In the genomic region with DNA sequence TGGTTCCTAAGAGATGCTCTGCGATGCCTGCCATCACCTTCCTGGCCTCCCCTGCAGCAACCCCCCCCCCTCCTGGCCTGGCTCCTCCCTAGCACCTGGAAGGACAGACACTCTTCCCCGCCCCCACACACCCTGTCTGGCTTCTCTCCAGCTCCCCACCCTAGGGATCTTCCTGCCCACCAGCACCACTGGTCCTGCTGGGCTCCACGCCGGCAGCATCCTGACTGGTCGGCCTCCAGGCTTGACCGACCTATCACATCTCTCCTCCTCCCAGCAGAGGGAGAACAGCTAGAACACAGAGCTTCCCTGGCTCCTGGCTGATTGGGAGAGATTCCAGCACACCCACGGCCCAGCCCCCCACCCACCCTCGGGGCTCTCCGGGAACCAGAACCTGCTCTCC, we compare ENCODE assay signal across 9 mouse cellular contexts. TPM values are rescaled to one million over a fixed set of nuclear protein-coding genes. Genes with fewer than 3 reads are reported as not detected.
DNase-seq lines count a peak whose midpoint lies in the region; ATAC-seq and TF ChIP-seq lines count a peak whose summit lies in the region.
"Had no signal": no experiment of that assay in that cellular context is flagged by ENCODE, and none has a peak within 500 bp of the region (broad histone marks: within the 10 kb centered on the region; RNA-seq: fewer than 3 reads in every experiment).

No protein-coding gene starts in this region.

- ATAC-seq in limb, embryonic 13.5 days (ENCODE audit: low FRiP score, low read depth), result no peak
- ATAC-seq in granulocyte monocyte progenitor cell, adult 5-6 weeks (replicated peaks; ENCODE audit: poor library complexity, severe bottlenecking), result no peak

- no peak for TF ChIP-seq CTCF in testis, adult 2 months (IDR thresholded peaks at IDR 0.05; ENCODE audit: control insufficient read depth, insufficient read depth, insufficient replicate concordance, low read depth, low read length)

- no peak overlapping the region for H3K4me3 ChIP-seq in testis, adult 2 months (ENCODE audit: control insufficient read depth, low read depth, low read length)
- no peak overlapping the region for H3K4me3 ChIP-seq in limb, embryonic 13.5 days

- no peaks in the 10 kb centered on the region for H3K9me3 ChIP-seq in limb, embryonic 13.5 days

- no peak for DNase-seq in testis, postnatal 14 days (ENCODE audit: low spot score)
- DNase-seq in forelimb bud, embryonic 11.5 days (ENCODE audit: low read depth, low spot score), result peak; percentile 8
- peak; percentile 55 for DNase-seq in thymus, postnatal 4 days
- DNase-seq in gastrocnemius, postnatal 10 days, result no peak
- no peak for DNase-seq in ovary, postnatal 36 days (ENCODE audit: low spot score)
- DNase-seq: lung, postnatal 36 days had no signal

- H3K4me2 ChIP-seq in limb, embryonic 13.5 days (replicated peaks), result peak overlapping the region; percentile 14; the same call in 1 of the 2 replicates

- no peaks in the 10 kb centered on the region for H3K36me3 ChIP-seq in testis, adult 2 months (ENCODE audit: control insufficient read depth, insufficient read depth, low read length)
- H3K36me3 ChIP-seq in limb, embryonic 13.5 days, result no peaks in the 10 kb centered on the region

- no peak overlapping the region for H3K27ac ChIP-seq in testis, adult 2 months (ENCODE audit: control insufficient read depth, insufficient read depth, low read depth, low read length)
- no peak overlapping the region for H3K27ac ChIP-seq in limb, embryonic 13.5 days

- WGBS in limb, embryonic 13.5 days, result 8% methylated on average over 9 of the region's 9 CpGs

- 0 out of 2 replicates have a peak, but pooled peaks have one; percentile 31 for TF ChIP-seq POLR2A in testis, adult 2 months (IDR thresholded peaks at IDR 0.05; ENCODE audit: control insufficient read depth, low read depth, low read length)

- no peak overlapping the region; the same call in 1 of the 2 replicates for H3K9ac ChIP-seq in limb, embryonic 13.5 days

- no peaks in the 10 kb centered on the region for H3K27me3 ChIP-seq in testis, adult 2 months (ENCODE audit: control insufficient read depth, insufficient read depth, low read length)
- H3K27me3 ChIP-seq in limb, embryonic 13.5 days, result peaks cover 19% of the 10 kb centered on the region

- no peaks in the 10 kb centered on the region; the same call in 1 of the 2 replicates for H3K4me1 ChIP-seq in testis, adult 2 months (ENCODE audit: control insufficient read depth, insufficient read depth, low read length)
- H3K4me1 ChIP-seq in limb, embryonic 13.5 days, result peaks cover 19% of the 10 kb centered on the region

RNA-seq across cellular contexts. Expression of a gene that starts 34.5 kb away (rescaled TPM):
- polyA plus RNA-seq in testis, adult 2 months (2012; rRNA removed), result 6.7 and 6.9 TPM in 2 replicates
- 0.05 and 0.11 TPM in 2 replicates for polyA plus RNA-seq in limb, embryonic 13.5 days (2015; fragmentation: Nextera tagmentation; extraction: Ambion mirVana)
- total RNA-seq in granulocyte monocyte progenitor cell, adult 5-6 weeks (2014; fragmentation: Nextera tagmentation), result not detected in 2 replicates
- not detected in 2 replicates for total RNA-seq in granulocyte monocyte progenitor cell, adult 5-6 weeks (2017)
- total RNA-seq in gastrocnemius, postnatal 10 days (2021), result under 1 TPM; 0.20 to 0.23 TPM

Comparison
In these comparisons a context has a peak if more than half of its experiments do, and no peak if none do; other contexts are left out.
1. DNase-seq: peak in forelimb bud, embryonic 11.5 days (single experiment) and thymus, postnatal 4 days (single experiment); none in testis, postnatal 14 days (single experiment), gastrocnemius, postnatal 10 days (single experiment) and ovary, postnatal 36 days (single experiment).